Mouse (Mus musculus): Measurements from ENCODE around the gene Adcy9.

The Adcy9 gene

DNA sequence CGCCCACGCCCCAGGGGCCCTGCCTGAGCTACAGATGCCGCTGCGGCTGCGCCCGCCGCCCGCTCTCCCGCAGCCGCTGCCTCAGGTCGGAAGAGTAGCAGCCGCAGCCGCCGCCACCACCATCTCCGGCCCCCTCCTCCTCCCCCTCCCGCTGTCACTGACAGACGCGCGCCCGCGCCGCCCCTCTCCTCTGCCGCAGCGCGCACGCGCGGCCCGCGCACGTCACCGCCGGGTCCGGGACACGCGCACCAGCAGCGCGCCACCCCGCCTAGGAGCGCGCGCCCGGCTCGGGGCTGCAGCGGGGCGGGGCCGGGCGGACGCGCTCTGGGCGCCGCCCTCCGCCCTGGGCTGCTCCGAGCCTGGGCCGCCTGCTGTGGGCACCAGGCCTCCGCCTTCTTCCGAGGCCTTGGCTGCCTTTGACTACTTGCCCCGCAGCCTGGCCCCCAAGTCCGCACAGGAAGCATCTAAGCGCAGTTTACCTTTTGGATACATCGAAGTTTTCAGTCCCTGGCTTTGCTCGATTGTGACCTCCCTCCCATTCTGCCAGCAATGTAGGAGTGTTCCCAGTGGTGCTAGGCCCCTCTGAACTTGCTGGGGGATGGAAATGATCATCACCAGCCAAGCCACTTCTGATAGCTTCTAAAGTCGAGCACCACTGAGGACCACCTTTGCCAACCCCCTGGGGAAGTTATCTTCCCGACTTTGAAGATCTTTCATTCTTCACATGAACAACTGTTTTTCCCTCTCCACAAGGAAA lies at the start of gene Adcy9:
Gene Adcy9, minus strand, starts transcription at position 201 of the 757 bp plus-strand sequence.
- DNase-seq (ENCODE audit: low spot score in 2 of 2) = peak; percentile 71 to 79

DNA sequence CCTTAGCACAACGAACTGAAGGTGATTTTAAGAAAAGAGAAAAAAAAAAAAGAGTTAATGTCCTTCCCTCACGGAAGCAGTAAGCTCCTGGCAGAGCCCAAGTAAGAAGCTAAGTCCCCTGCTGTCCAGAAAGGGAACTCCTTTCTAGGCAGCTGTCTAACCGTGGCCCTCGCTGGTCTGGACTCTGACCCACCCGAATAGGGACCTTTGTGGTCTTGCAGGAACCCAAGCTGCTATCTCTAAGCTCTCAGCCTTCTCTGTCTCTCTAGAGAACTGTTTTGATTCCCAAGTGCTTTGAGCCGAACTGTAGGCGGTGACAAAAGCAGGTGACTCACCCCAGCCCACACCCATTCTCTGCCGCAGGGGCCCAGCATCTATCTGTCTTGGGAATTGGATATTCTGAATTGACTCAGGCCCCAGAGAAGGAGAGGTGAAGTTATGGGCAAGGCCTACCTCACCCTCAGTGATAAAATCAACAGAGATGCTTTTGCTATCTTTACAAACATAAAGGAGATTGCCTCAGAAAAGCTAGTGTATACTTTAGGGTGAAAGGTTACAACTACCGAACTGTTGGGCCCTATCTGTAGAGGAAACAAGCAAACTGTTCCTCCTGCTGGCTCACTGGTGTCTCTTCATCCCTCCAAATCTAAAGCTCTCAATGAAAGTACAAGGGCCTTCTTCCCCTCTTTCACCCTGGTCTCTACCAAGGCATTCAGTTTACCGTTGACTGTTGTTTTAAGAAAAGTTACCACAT lies 49.5 kb upstream of the Adcy9 start:
- no peak for DNase-seq (ENCODE audit: low spot score in 2 of 2)

- no peak for DNase-seq (ENCODE audit: low spot score in 2 of 2)
These were observed 44.3 kb upstream of the Adcy9 start for GRCm38 (mm10) chr16:4464529-4465089.

DNA sequence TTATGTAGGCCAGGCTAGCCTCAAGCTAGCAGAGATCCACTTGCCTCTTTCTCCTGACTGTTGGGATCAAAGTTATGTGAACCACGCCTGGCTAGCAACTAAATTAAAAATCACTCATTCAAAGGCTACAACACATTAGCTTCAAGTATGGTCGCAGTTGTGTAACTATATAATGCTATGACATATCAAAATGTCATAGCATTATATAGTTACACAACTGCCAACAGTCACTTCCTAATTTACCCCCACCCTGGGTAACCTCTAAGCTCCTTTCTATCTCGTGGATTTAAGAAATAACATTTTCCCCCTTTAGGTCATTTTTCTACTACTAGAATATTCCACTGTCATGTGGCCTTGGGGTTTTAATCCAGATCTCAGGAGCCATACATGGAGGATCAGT lies 37.6 kb upstream of the Adcy9 start:
- no peak for DNase-seq (ENCODE audit: low spot score in 2 of 2)

DNA sequence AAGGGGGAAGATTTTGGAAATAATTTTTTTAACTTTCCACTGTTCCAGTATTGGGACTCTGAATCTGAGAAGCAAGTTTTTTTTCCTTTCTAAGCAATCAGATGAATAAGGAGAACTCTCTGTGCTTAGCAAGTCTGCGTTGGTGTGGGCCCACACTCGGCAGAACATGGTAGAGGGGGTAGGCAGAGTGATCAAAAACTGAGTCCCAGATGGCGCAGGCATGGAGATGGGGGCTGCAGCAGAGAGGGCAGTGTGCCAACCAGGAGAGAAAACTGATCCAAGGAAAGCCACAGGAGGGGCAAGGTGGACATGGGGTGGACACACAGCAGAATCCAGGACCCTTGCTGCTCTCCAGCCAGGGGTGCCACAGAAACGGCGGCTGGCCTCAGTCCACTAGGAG lies 36.1 kb upstream of the Adcy9 start:
- no peak for DNase-seq (ENCODE audit: low spot score in 2 of 2)

DNA sequence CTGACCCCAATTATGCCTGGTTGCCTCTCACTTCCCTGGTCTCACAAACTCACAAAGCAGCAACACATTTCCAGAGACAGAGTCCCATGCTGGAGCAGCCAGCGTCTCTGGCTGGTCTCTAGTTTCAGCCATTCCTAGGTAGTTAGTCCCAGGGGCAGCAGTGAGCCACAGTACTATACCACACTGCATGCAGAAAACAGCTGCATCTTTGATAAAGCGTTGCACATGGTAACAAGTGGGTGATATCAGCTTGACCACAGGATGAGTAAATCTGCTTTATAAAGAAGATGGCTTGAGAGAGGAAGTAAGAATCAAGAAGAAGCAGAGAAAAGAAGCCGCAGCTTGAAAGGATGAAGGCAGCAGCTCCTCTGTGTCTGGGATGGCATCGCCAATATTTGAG lies 35.4 kb upstream of the Adcy9 start:
- DNase-seq (ENCODE audit: low spot score in 2 of 2) = no peak

GRCm38 (mm10) chr16:4454563-4454962 lies 34.3 kb upstream of the Adcy9 start:
- DNase-seq (ENCODE audit: low spot score in 2 of 2) = no peak

DNA sequence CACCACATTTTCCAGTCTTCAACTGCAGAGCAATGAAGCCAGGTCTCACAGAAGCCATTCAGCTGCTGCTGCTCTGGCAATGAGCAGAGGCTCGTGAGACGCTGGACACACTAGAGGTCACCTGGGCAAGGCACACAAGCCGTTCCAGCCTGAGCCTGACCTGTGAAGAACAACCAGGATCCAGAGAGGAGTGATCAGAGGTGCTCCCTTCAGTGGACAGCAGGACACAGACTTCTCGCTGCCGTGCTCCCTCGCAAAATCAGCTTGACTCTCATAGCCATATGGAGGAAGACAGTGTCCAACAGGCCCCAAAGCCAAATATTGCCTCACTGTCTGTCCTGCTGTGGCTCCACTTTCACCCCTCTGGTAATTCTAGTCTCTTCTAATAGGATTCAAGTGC lies 29.1 kb upstream of the Adcy9 start:
- DNase-seq (ENCODE audit: low spot score in 2 of 2) = no peak

DNA sequence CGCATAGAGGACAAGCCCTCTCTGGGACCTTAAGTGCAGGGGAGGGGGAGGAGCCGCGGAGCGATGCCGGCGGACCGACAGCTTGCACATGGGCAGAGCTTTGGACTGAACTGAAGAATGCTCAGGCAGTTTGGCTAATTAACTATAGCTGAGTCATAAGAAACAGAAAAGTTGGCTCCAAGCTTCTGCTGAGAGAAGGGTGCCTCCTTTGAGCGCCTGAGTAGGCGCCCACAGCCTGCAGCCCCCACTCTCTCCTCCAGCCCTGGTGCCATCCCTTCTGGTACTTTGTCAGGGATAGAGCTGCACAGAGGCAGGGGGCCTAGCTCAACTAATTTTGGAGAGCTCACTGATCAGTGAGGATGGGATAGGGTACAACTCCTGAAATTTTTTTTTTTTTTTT lies 27.9 kb upstream of the Adcy9 start:
- DNase-seq (ENCODE audit: low spot score in 2 of 2) = no peak

GRCm38 (mm10) chr16:4446395-4446794 lies 26.1 kb upstream of the Adcy9 start:
- no peak for DNase-seq (ENCODE audit: low spot score in 2 of 2)

DNA sequence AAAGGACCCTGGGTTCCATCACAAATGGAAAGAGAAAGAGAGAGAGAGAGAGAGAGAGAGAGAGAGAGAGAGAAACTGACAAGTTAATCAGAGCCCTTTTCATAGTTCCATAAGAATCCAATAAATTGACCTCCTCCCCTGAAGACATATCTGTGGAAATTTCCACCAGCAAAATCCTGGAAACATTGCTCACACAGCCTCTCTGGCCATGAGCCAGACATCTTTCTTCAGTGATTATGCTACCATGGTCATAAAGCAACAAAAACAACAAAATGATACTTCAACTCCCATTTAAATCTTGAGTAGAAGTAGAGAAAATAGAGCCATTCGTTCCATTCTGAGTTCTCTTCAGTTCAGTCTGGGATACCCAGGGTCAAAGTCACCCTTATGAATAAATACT lies 24.1 kb upstream of the Adcy9 start:
- DNase-seq (ENCODE audit: low spot score in 2 of 2) = no peak

GRCm38 (mm10) chr16:4439302-4440066 lies 19.2 kb upstream of the Adcy9 start:
- DNase-seq (ENCODE audit: low spot score in 2 of 2) = no peak

- DNase-seq (ENCODE audit: low spot score in 2 of 2) = no peak
These were observed 16.4 kb upstream of the Adcy9 start for GRCm38 (mm10) chr16:4436738-4437137.

DNA sequence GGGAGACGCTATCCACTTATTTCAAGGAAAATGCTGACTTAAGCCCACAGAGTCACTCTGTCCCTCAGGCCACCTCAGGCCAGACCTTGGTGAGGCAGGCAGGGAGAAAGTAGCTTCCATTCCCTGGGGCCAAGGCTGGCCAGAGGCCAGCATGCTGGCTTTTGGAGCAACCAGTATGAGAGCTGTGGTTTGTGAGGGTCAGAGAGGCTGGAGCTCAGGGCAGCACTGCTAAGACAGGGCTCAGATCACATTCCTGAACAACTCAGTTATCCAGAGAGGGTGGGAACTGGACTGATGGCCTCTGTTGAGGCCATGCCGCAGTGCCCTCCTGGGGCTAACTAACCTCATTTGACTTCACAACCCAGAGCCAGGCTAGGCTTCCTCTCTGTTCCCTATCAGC lies 15.1 kb upstream of the Adcy9 start:
- no peak for DNase-seq (ENCODE audit: low spot score in 2 of 2)

DNA sequence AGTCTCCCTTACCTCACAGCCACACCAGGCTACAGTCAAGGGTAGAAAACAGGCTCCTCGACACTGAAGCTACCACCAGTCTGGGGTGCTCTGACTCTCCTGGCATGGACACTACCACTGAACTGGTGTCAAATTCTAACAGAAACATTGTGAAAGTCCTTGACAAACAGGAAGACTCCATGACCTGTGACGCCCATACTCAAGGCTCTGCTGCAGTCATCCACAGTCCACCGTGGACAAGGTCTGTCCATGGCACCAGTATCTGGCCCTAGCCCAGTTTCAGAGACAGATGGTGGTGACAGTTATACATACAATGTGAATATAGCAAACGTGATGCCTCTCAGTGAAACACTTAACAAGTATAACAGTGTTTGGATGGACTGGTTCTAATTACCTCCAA lies 11.5 kb upstream of the Adcy9 start:
- DNase-seq (ENCODE audit: low spot score in 2 of 2) = no peak

DNA sequence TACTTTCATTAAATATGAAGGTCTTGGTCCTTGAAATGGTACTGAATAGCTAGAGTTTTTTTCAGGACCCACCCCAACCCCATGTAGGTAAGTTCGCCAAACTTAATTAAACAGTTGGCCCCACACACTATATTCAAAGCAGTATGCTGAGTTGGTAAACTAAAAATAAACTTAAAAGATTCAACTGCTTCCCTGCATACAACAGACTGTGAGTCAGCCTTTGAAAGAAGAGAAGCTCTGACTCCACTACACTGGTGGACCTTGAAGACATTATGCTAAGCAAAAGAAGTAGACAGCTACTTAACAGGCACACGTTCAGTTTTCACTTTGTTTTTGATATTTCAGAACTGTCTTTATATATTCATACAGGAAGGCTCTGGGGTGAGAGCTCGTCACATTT lies 10.7 kb upstream of the Adcy9 start:
- no peak for DNase-seq (ENCODE audit: low spot score in 2 of 2)

DNA sequence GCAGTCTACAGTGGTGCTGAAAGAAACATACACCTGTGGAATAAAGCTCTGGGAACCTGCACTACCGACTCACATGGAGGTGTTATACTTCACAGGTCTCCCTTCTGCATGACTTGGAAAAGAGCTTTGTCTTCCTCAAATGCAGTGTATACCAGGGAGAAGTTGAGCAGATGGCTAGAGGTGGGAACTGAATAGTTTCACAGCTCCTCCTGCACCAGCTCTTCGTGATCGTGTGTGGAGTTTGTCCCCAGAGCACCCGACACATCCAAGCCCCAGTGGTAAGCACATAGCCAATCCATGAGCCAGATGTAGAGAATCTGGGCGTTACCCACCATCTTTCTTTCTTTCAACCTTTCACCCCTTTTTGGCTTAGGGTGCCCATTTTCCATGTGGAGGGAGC lies 9.9 kb upstream of the Adcy9 start:
- DNase-seq (ENCODE audit: low spot score in 2 of 2) = no peak

GRCm38 (mm10) chr16:4425658-4426234 lies 5.4 kb upstream of the Adcy9 start:
- no peak for DNase-seq (ENCODE audit: low spot score in 2 of 2)

DNA sequence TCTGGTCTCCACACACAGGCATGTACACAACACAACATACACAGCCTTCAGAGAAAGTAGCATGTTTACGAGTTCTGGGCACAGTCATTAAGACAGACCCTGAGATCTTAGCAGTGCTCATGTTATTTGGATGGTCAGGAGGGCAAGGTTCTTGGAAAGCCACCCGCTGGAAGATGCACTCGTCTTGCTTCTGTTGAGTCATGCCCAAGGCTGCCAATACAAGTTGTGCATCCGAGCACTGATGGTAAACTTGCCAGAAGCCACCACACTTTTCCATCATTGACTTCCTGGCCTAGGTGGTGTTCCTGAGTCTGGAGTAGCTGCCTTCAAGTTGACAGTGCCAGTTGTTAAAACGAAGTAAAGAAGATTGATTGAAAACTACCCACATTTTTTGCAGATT lies 3.3 kb upstream of the Adcy9 start:
- DNase-seq (ENCODE audit: low spot score in 2 of 2) = no peak

- no peak for DNase-seq (ENCODE audit: low spot score in 2 of 2)
These were observed 2.7 kb upstream of the Adcy9 start for GRCm38 (mm10) chr16:4422991-4423390.

GRCm38 (mm10) chr16:4419546-4420297 lies 576 bp downstream of the Adcy9 start:
- DNase-seq (ENCODE audit: low spot score in 2 of 2) = peak; percentile 9 to 32
